Mouse (Mus musculus) heart, adult 2 months (tissue): ENCODE results near the gene Akap2. TPM values are rescaled to one million over a fixed set of nuclear protein-coding genes. Genes with fewer than 3 reads are reported as not detected.

Experiments
- DNase-seq, 2 experiments: peaks; one replicate each; pipeline ENCODE4 v3.0.0; 2021
- H3K27ac ChIP-seq: fragments of 200-600 bp; 2 replicates; pipeline ENCODE4 v1.8.1; 2022
- H3K27me3 ChIP-seq: fragments of 200-500 bp; 2 replicates; pipeline ENCODE4 v1.6.1; 2012; ENCODE audit warnings: mild to moderate bottlenecking, low read length, inconsistent platforms, mixed read lengths; ENCODE audit not compliant: control insufficient read depth, insufficient read depth
- H3K36me3 ChIP-seq: fragments of 200-500 bp; 2 replicates; pipeline ENCODE4 v1.6.1; 2012; ENCODE audit warnings: low read length, inconsistent platforms; ENCODE audit not compliant: control insufficient read depth, insufficient read depth
- H3K4me1 ChIP-seq: fragments of 200-500 bp; 2 replicates; pipeline ENCODE4 v1.6.1; 2011; ENCODE audit warnings: low read length; ENCODE audit not compliant: control insufficient read depth, insufficient read depth
- H3K4me3 ChIP-seq: fragments of 200-600 bp; 2 replicates; pipeline ENCODE4 v1.8.1; 2022
- H3K79me2 ChIP-seq: fragments of 200-500 bp; replicated peaks from 2 replicates; pipeline ENCODE4 v1.6.1; 2012; ENCODE audit warnings: mild to moderate bottlenecking, inconsistent platforms, low read length, moderate library complexity, mixed read lengths; ENCODE audit not compliant: control insufficient read depth, insufficient read depth
- H3K9ac ChIP-seq: fragments of 200-500 bp; 2 replicates; pipeline ENCODE4 v1.6.1; 2012; ENCODE audit warnings: low read depth, mild to moderate bottlenecking, control low read depth, inconsistent platforms, low read length, mixed read lengths
- CTCF ChIP-seq: fragments of 200-600 bp; IDR thresholded peaks from 2 replicates; pipeline ENCODE4 v1.8.1; 2022; ENCODE audit warnings: antibody characterized with exemption, mild to moderate bottlenecking, moderate library complexity
- EP300 ChIP-seq: fragments of 200-500 bp; IDR thresholded peaks from 2 replicates; pipeline ENCODE4 v1.6.1; 2011; ENCODE audit warnings: low read depth, low read length, control low read depth; ENCODE audit not compliant: insufficient read depth
- POLR2A ChIP-seq: fragments of 200-500 bp; IDR thresholded peaks from 2 replicates; pipeline ENCODE4 v1.6.1; 2011; ENCODE audit warnings: mild to moderate bottlenecking, low read depth, low read length, control low read depth; ENCODE audit not compliant: insufficient read depth
- WGBS: fragments of 180-500 bp; shearing (Covaris S2); methylation state at CpG from one replicate; pipeline ENCODE4 v1.1.7; 2018; 5-methylcytosine and 5-hydroxymethylcytosine counted together
- intact Hi-C: fragments of 180-260 bp; cut with DNase I; formaldehyde crosslinking; loops from one replicate; pipeline ENCODE4 v1.15.1; 2025
- polyA plus RNA-seq: library from polyadenylated mRNA; depleted of rRNA; stranded (reverse); fragments of >200 nt; gene quantifications from 2 replicates; pipeline ENCODE4 v1.2.3, GENCODE M21; 2012
- total RNA-seq, 2 experiments: library from RNA; stranded (reverse); gene quantifications; 2 replicates each; pipeline ENCODE4 v1.2.3; 2021

Gene Akap2
- total and polyA plus RNA-seq, 3 experiments = 72.4 to 106 (median 86.4) TPM

GRCm38 (mm10) chr4:57852461-57853040 is 135.1 kb downstream of the Akap2 start:
- Histone ChIP-seq H3K9ac (no peak overlapping the region), H3K36me3 (peaks cover 60% of the 10 kb centered on the region), H3K27ac (no peak overlapping the region; the same call in 1 of the 2 replicates), H3K27me3 (no peaks in the 10 kb centered on the region), H3K79me2 (peaks cover 14% of the 10 kb centered on the region), H3K4me1 (peaks cover 37% of the 10 kb centered on the region), H3K4me3 (no peak overlapping the region)
- intact Hi-C loops = no loop called here
- 37% methylated on average over 9 of the region's 9 CpGs for WGBS
- TF ChIP-seq POLR2A = no peak
- TF ChIP-seq EP300 = no peak
- no peak for TF ChIP-seq CTCF
- peak; percentile 15 to 23 for DNase-seq

- 81% methylated on average over 6 of the region's 6 CpGs for WGBS
- Histone ChIP-seq H3K9ac (no peak overlapping the region), H3K27ac (no peak overlapping the region), H3K4me1 (peaks cover 34% of the 10 kb centered on the region), H3K79me2 (peaks cover 10% of the 10 kb centered on the region; the same call in 1 of the 2 replicates), H3K4me3 (no peak overlapping the region), H3K27me3 (no peaks in the 10 kb centered on the region), H3K36me3 (peaks cover 62% of the 10 kb centered on the region)
- TF ChIP-seq CTCF (no peak), EP300 (no peak), POLR2A (no peak)
- DNase-seq = peak in 1 of 2 experiments; percentile 3
- intact Hi-C loops = no loop called here
Observed at GRCm38 (mm10) chr4:57854181-57854580, 136.7 kb downstream of the Akap2 start.

DNA sequence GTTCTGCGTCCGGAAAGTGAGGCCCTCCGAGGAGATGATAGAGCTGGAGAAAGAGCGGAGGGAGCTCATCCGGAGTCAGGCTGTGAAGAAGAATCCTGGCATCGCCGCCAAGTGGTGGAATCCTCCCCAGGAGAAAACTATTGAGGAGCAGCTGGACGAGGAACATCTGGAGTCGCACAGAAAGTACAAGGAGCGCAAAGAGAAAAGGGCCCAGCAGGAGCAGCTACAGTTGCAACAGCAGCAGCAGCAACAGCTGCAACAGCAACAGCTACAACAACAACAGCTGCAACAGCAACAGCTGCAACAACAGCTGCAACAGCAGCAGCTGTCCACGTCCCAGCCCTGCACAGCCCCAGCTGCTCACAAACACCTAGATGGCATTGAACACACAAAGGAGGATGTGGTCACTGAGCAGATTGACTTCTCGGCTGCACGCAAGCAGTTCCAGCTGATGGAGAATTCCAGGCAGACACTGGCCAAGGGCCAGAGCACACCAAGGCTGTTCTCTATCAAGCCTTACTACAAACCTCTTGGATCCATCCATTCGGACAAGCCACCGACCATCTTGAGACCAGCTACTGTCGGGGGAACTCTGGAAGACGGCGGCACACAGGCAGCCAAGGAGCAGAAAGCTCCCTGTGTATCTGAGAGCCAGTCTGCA is 138.0 kb downstream of the Akap2 start:
- Histone ChIP-seq H3K27me3 (no peaks in the 10 kb centered on the region), H3K9ac (no peak overlapping the region), H3K4me1 (peaks cover 32% of the 10 kb centered on the region), H3K36me3 (peaks cover 58% of the 10 kb centered on the region), H3K27ac (no peak overlapping the region), H3K79me2 (peaks cover 10% of the 10 kb centered on the region), H3K4me3 (no peak overlapping the region)
- intact Hi-C loops = no loop called here
- peak; percentile 61 to 62 for DNase-seq
- 59% methylated on average over 18 of the region's 18 CpGs for WGBS
- TF ChIP-seq POLR2A (no peak), CTCF (0 out of 2 replicates have a peak, but pooled peaks have one; percentile 19)

GRCm38 (mm10) chr4:57856673-57857072 is 139.2 kb downstream of the Akap2 start:
- Histone ChIP-seq H3K27me3 (no peaks in the 10 kb centered on the region), H3K36me3 (peaks cover 58% of the 10 kb centered on the region), H3K4me3 (no peak overlapping the region), H3K79me2 (peaks cover 6% of the 10 kb centered on the region), H3K4me1 (peaks cover 37% of the 10 kb centered on the region), H3K9ac (no peak overlapping the region), H3K27ac (no peak overlapping the region; the same call in 1 of the 2 replicates)
- peak in 1 of 2 experiments; percentile 22 for DNase-seq
- intact Hi-C loops = no loop called here
- TF ChIP-seq POLR2A = no peak
- TF ChIP-seq EP300 = no peak
- TF ChIP-seq CTCF = no peak
- 80% methylated on average over 10 of the region's 10 CpGs for WGBS

DNA sequence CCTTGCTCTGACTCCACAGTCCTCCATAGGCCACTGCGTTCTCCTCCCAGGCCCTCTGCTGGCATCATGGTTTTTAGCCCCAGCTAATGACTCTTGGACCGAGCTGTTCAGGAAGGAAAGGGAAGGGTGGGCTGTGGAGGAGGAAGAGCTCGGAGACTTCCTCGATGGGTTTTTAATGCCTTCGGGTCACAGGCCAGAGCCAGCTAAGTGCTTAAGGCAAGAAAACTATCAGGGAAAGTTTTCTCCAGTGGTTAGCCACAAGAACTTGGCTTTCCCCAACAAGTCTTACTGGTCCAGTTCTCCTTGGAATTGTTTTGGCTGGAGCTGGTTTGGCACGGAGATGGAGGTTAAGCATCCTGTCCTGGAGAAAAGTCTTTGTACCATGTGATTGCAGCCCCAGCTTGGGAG is 142.8 kb downstream of the Akap2 start:
- Histone ChIP-seq H3K4me3 (no peak overlapping the region), H3K36me3 (peaks cover 60% of the 10 kb centered on the region), H3K9ac (no peak overlapping the region), H3K27me3 (no peaks in the 10 kb centered on the region), H3K27ac (peak overlapping the region; percentile 71), H3K4me1 (peaks cover 35% of the 10 kb centered on the region), H3K79me2 (peaks cover 3% of the 10 kb centered on the region)
- intact Hi-C loops = loop anchor here (2.0 to 5.0 kb wide), 3 partner anchors 42 to 187 kb away; no protein-coding TSS in a partner anchor
- DNase-seq = peak; percentile 67 to 84
- WGBS = 31% methylated on average over 6 of the region's 6 CpGs
- peak; percentile 59; the same call in 1 of the 2 replicates for TF ChIP-seq EP300
- TF ChIP-seq POLR2A = peak; percentile 43; the same call in 1 of the 2 replicates
- TF ChIP-seq CTCF = peak; percentile 62

GRCm38 (mm10) chr4:57861166-57861565 is 143.7 kb downstream of the Akap2 start:
- Histone ChIP-seq H3K4me1 (peaks cover 40% of the 10 kb centered on the region), H3K36me3 (peaks cover 64% of the 10 kb centered on the region), H3K79me2 (peaks cover 3% of the 10 kb centered on the region), H3K9ac (peak overlapping the region; percentile 11; the same call in 1 of the 2 replicates), H3K4me3 (no peak overlapping the region), H3K27ac (peak overlapping the region; percentile 71), H3K27me3 (no peaks in the 10 kb centered on the region)
- WGBS = 47% methylated on average over 6 of the region's 6 CpGs
- peak in 1 of 2 experiments; percentile 17 for DNase-seq
- intact Hi-C loops = loop anchor here (2.0 to 5.0 kb wide), 3 partner anchors 41 to 188 kb away; no protein-coding TSS in a partner anchor
- TF ChIP-seq EP300 (no peak), CTCF (no peak), POLR2A (no peak)
